Mouse (Mus musculus) thymus, adult 2 months (tissue): ENCODE data around the gene Fam228a.

ENCODE experiments used
- CTCF ChIP-seq: fragments of 200-500 bp; IDR thresholded peaks from 2 replicates; pipeline ENCODE4 v1.5.1; 2012; ENCODE audit warnings: mild to moderate bottlenecking, control low read depth, low read length, moderate library complexity, borderline replicate concordance; ENCODE audit not compliant: control insufficient read depth, poor library complexity, insufficient read depth; ENCODE audit errors: extremely low read depth
- POLR2A ChIP-seq: fragments of 200-500 bp; IDR thresholded peaks from 2 replicates; pipeline ENCODE4 v1.6.1; 2012; ENCODE audit warnings: mild to moderate bottlenecking, low read length, control low read depth, moderate library complexity; ENCODE audit not compliant: control insufficient read depth, poor library complexity, insufficient read depth; ENCODE audit errors: extremely low read depth

GRCm38 (mm10) chr12:4688386-4688785, 49.8 kb downstream of the Fam228a start:
- TF ChIP-seq POLR2A (no peak), CTCF (no peak)
